Mouse (Mus musculus) ES-Bruce4 (cell line): ENCODE measurements at regions not wholly inside any gene's neighbourhood (a gene's known extent, or its start where the extent isn't known, plus 50 kb on each side); places are given as distances from the start of the nearest gene placed in this dataset.

Source experiments
- CTCF ChIP-seq: IDR thresholded peaks from one replicate; pipeline ENCODE4 v1.8.1; 2011; ENCODE audit warnings: low read depth, low read length
- POLR2A ChIP-seq: IDR thresholded peaks from one replicate; pipeline ENCODE4 v1.8.1; 2011; ENCODE audit warnings: low read length; ENCODE audit not compliant: insufficient read depth

GRCm38 (mm10) chr6:117390233-117390848, 222.0 kb downstream of the Cxcl12 start:
- no peak for TF ChIP-seq POLR2A
- TF ChIP-seq CTCF, result no peak
